Mouse (Mus musculus) hindbrain, postnatal 0 days (tissue): ENCODE results near the gene Dusp2. TPM values are rescaled to one million over a fixed set of nuclear protein-coding genes. Genes with fewer than 3 reads are reported as not detected.

ENCODE experiments used
- ATAC-seq: fragments of 200-750 bp; cut with Nextera tagmentation; 2 replicates; pipeline ENCODE4 v1.8.0; 2017; ENCODE audit warnings: mild to moderate bottlenecking, moderate TSS enrichment, moderate library complexity
- DNase-seq: peaks from one replicate; pipeline ENCODE4 v3.0.0-alpha.2; 2015; ENCODE audit warnings: low spot score
- H3K27ac ChIP-seq: fragments of 300-500 bp; sonication (generic); 2 replicates; pipeline ENCODE4 v1.5.1; 2014; ENCODE audit warnings: mild to moderate bottlenecking
- H3K27me3 ChIP-seq: fragments of 300-500 bp; sonication (generic); 2 replicates; pipeline ENCODE4 v1.6.1; 2014; ENCODE audit warnings: low read length, mixed read lengths; ENCODE audit not compliant: insufficient read depth
- H3K36me3 ChIP-seq: fragments of 300-500 bp; sonication (generic); 2 replicates; pipeline ENCODE4 v1.6.1; 2014; ENCODE audit warnings: low read length, mixed read lengths; ENCODE audit not compliant: insufficient read depth
- H3K4me1 ChIP-seq: fragments of 300-500 bp; sonication (generic); 2 replicates; pipeline ENCODE4 v1.6.1; 2014; ENCODE audit warnings: antibody characterized with exemption, low read length, mixed read lengths; ENCODE audit not compliant: insufficient read depth
- H3K4me2 ChIP-seq: fragments of 300-500 bp; sonication (generic); 2 replicates; pipeline ENCODE4 v1.6.1; 2014; ENCODE audit warnings: low read depth, mild to moderate bottlenecking, low read length, moderate library complexity, mixed read lengths
- H3K4me3 ChIP-seq: fragments of 300-500 bp; sonication (generic); 2 replicates; pipeline ENCODE4 v1.5.1; 2014; ENCODE audit warnings: low read length
- H3K9ac ChIP-seq: fragments of 300-500 bp; sonication (generic); replicated peaks from 2 replicates; pipeline ENCODE4 v1.6.1; 2014; ENCODE audit warnings: mild to moderate bottlenecking, low read length, moderate library complexity, mixed read lengths
- H3K9me3 ChIP-seq: fragments of 300-500 bp; sonication (generic); 2 replicates; pipeline ENCODE4 v1.6.1; 2016; ENCODE audit warnings: low read length, mixed read lengths
- CTCF ChIP-seq: IDR thresholded peaks from 2 replicates; pipeline ENCODE4 v1.5.1; 2016; ENCODE audit warnings: antibody characterized with exemption, control low read depth, low read depth
- WGBS: fragments of 180-500 bp; shearing (Covaris S2); extraction: QIAGEN DNeasy Blood & Tissue Kit; methylation state at CpG from one replicate; pipeline ENCODE4 v1.1.7; 2014; 5-methylcytosine and 5-hydroxymethylcytosine counted together
- polyA plus RNA-seq: library from polyadenylated mRNA; unstranded; fragments of >200 nt; fragmentation: Nextera tagmentation; extraction: Ambion mirVana; gene quantifications from 2 replicates; pipeline ENCODE4 v1.2.1, GENCODE M21; 2015
- total RNA-seq: library from RNA; depleted of rRNA; stranded (reverse); fragments of >200 nt; gene quantifications from 2 replicates; pipeline ENCODE4 v1.2.3, GENCODE M21; 2014

Gene Dusp2
- total and polyA plus RNA-seq, 2 experiments from 2014 or later: 8.7 to 19.9 TPM

- TF ChIP-seq CTCF: no peak
- no peaks in the 10 kb centered on the region for H3K36me3 ChIP-seq
Observed at GRCm38 (mm10) chr2:127312801-127313200, 23.2 kb upstream of the Dusp2 start.

GRCm38 (mm10) chr2:127313878-127314277, 22.1 kb upstream of the Dusp2 start:
- H3K4me2 ChIP-seq: no peak overlapping the region
- H3K36me3 ChIP-seq: no peaks in the 10 kb centered on the region
- no peak overlapping the region for H3K4me3 ChIP-seq
- H3K27ac ChIP-seq: no peak overlapping the region
- WGBS: 66% methylated on average over 4 of the region's 4 CpGs
- H3K9me3 ChIP-seq: no peaks in the 10 kb centered on the region
- TF ChIP-seq CTCF: peak; percentile 12; the same call in 1 of the 2 replicates
- H3K4me1 ChIP-seq: no peaks in the 10 kb centered on the region
- DNase-seq (no peak), ATAC-seq (no peak)
- no peaks in the 10 kb centered on the region for H3K27me3 ChIP-seq
- H3K9ac ChIP-seq: no peak overlapping the region

More at GRCm38 (mm10) chr2:127312801-127313200, 23.2 kb upstream of the Dusp2 start:
- H3K9me3 ChIP-seq: no peaks in the 10 kb centered on the region
- ATAC-seq (no peak), DNase-seq (no peak)
- H3K4me1 ChIP-seq: no peaks in the 10 kb centered on the region
- no peak overlapping the region for H3K9ac ChIP-seq
- H3K4me3 ChIP-seq: no peak overlapping the region
- H3K27me3 ChIP-seq: no peaks in the 10 kb centered on the region
- H3K27ac ChIP-seq: no peak overlapping the region
- 97% methylated on average over 4 of the region's 4 CpGs for WGBS
- no peak overlapping the region for H3K4me2 ChIP-seq

- Histone ChIP-seq H3K27ac (no peak overlapping the region), H3K4me2 (no peak overlapping the region), H3K4me1 (no peaks in the 10 kb centered on the region), H3K9ac (no peak overlapping the region), H3K27me3 (no peaks in the 10 kb centered on the region), H3K4me3 (no peak overlapping the region), H3K36me3 (no peaks in the 10 kb centered on the region), H3K9me3 (no peaks in the 10 kb centered on the region)
- 81% methylated on average over 6 of the region's 6 CpGs for WGBS
- DNase-seq (no peak), ATAC-seq (no peak)
- no peak for TF ChIP-seq CTCF
Observed at GRCm38 (mm10) chr2:127314467-127315154, 21.3 kb upstream of the Dusp2 start.

GRCm38 (mm10) chr2:127315155-127315470, 20.8 kb upstream of the Dusp2 start:
- no peak for DNase-seq
- 80% methylated on average over 1 of the region's 1 CpGs for WGBS

GRCm38 (mm10) chr2:127316431-127316830, 19.5 kb upstream of the Dusp2 start:
- DNase-seq (no peak), ATAC-seq (no peak)

More at GRCm38 (mm10) chr2:127315155-127315470, 20.8 kb upstream of the Dusp2 start:
- H3K4me2 ChIP-seq: no peak overlapping the region
- TF ChIP-seq CTCF: no peak
- H3K4me1 ChIP-seq: no peaks in the 10 kb centered on the region
- no peaks in the 10 kb centered on the region for H3K9me3 ChIP-seq
- H3K9ac ChIP-seq: no peak overlapping the region
- H3K27ac ChIP-seq: no peak overlapping the region
- ATAC-seq: no peak
- no peaks in the 10 kb centered on the region for H3K36me3 ChIP-seq
- no peaks in the 10 kb centered on the region for H3K27me3 ChIP-seq
- no peak overlapping the region for H3K4me3 ChIP-seq

GRCm38 (mm10) chr2:127318136-127318535, 17.8 kb upstream of the Dusp2 start:
- DNase-seq (no peak), ATAC-seq (no peak)
- no peak for TF ChIP-seq CTCF
- Histone ChIP-seq H3K9me3 (no peaks in the 10 kb centered on the region), H3K4me1 (no peaks in the 10 kb centered on the region), H3K27me3 (no peaks in the 10 kb centered on the region), H3K9ac (no peak overlapping the region), H3K36me3 (no peaks in the 10 kb centered on the region), H3K4me3 (no peak overlapping the region), H3K4me2 (no peak overlapping the region), H3K27ac (no peak overlapping the region)
- 91% methylated on average over 4 of the region's 4 CpGs for WGBS

More at GRCm38 (mm10) chr2:127316431-127316830, 19.5 kb upstream of the Dusp2 start:
- H3K9ac ChIP-seq: no peak overlapping the region
- 78% methylated on average over 5 of the region's 5 CpGs for WGBS
- H3K27ac ChIP-seq: no peak overlapping the region
- no peak overlapping the region for H3K4me2 ChIP-seq
- H3K4me3 ChIP-seq: no peak overlapping the region
- no peaks in the 10 kb centered on the region for H3K36me3 ChIP-seq
- no peaks in the 10 kb centered on the region for H3K27me3 ChIP-seq
- no peak for TF ChIP-seq CTCF
- H3K4me1 ChIP-seq: no peaks in the 10 kb centered on the region
- H3K9me3 ChIP-seq: no peaks in the 10 kb centered on the region

- no peaks in the 10 kb centered on the region for H3K4me1 ChIP-seq
- H3K9me3 ChIP-seq: no peaks in the 10 kb centered on the region
- no peak overlapping the region for H3K27ac ChIP-seq
- no peak overlapping the region for H3K9ac ChIP-seq
- no peak overlapping the region for H3K4me2 ChIP-seq
- ATAC-seq (no peak), DNase-seq (no peak)
- H3K4me3 ChIP-seq: no peak overlapping the region
- no peak for TF ChIP-seq CTCF
- H3K27me3 ChIP-seq: no peaks in the 10 kb centered on the region
- 78% methylated on average over 4 of the region's 4 CpGs for WGBS
- no peaks in the 10 kb centered on the region for H3K36me3 ChIP-seq
Observed at GRCm38 (mm10) chr2:127319071-127319470, 16.9 kb upstream of the Dusp2 start.
